34 mouse cellular contexts compared by ENCODE assay signal in genomic region chr12:76012789-76013188, GRCm38 (mm10).
"Had no signal": no experiment of that assay in that cellular context is flagged by ENCODE, and none has a peak within 500 bp of the region (broad histone marks: within the 10 kb centered on the region; RNA-seq: fewer than 3 reads in every experiment).

No protein-coding gene starts in this region.

- H3K4me3 ChIP-seq: heart, embryonic 12.5 days; heart, embryonic 13.5 days; heart, embryonic 15.5 days; hindbrain, embryonic 10.5 days; hindbrain, embryonic 12.5 days; hindbrain, embryonic 13.5 days; hindbrain, embryonic 15.5 days; intestine, embryonic 15.5 days; kidney, embryonic 15.5 days; layer of hippocampus, adult 2 months; left cerebral cortex, adult 2 months had no signal

- H3K27me3 ChIP-seq: heart, embryonic 12.5 days; heart, embryonic 13.5 days; heart, embryonic 15.5 days; hindbrain, embryonic 12.5 days; hindbrain, embryonic 13.5 days; hindbrain, embryonic 15.5 days; intestine, embryonic 15.5 days; kidney, embryonic 15.5 days had no signal

- H3K27ac ChIP-seq: heart, embryonic 13.5 days; heart, embryonic 15.5 days; hindbrain, embryonic 10.5 days; hindbrain, embryonic 12.5 days; hindbrain, embryonic 13.5 days; hindbrain, embryonic 14.5 days; hindbrain, embryonic 15.5 days; hindbrain, postnatal 0 days; intestine, embryonic 15.5 days; kidney, embryonic 15.5 days; kidney, postnatal 0 days; layer of hippocampus, adult 2 months; left cerebral cortex, adult 2 months had no signal

- H3K9me3 ChIP-seq: heart, embryonic 12.5 days; heart, embryonic 13.5 days; heart, embryonic 15.5 days; hindbrain, embryonic 10.5 days; hindbrain, embryonic 12.5 days; hindbrain, embryonic 13.5 days; hindbrain, embryonic 15.5 days; intestine, embryonic 15.5 days; kidney, embryonic 15.5 days had no signal

- H3K36me3 ChIP-seq: hindbrain, embryonic 15.5 days; intestine, embryonic 15.5 days had no signal

- DNase-seq: heart, postnatal 10 days; heart, postnatal 14 days; heart, postnatal 36 days; heart, postnatal 4 days; kidney, adult 11 months; kidney, adult 18-20 months; kidney, adult 2 months; kidney, adult 8-10 months; kidney, adult 9 months; kidney, postnatal 10 days; kidney, postnatal 14 days; kidney, postnatal 25 days; kidney, postnatal 36 days; kidney, postnatal 4 days; layer of hippocampus, adult 9-11 months; layer of hippocampus, postnatal 36 days had no signal

- ATAC-seq: hindbrain, embryonic 16.5 days; hindbrain, postnatal 0 days; inflammation-experienced regulatory T-cells, adult 6 months; intestine, embryonic 15.5 days; intestine, embryonic 16.5 days; intestine, postnatal 0 days had no signal

- H3K4me1 ChIP-seq: heart, embryonic 12.5 days; heart, embryonic 13.5 days; heart, embryonic 15.5 days; hindbrain, embryonic 10.5 days; hindbrain, embryonic 12.5 days; hindbrain, embryonic 13.5 days; hindbrain, embryonic 15.5 days; intestine, embryonic 15.5 days; kidney, embryonic 15.5 days had no signal
